Mouse (Mus musculus) thymus, postnatal 4 days (tissue): ENCODE measurements around the gene Cabs1.

ENCODE experiments used
- DNase-seq: peaks from one replicate; pipeline ENCODE4 v3.0.0; 2021

Cabs1 gene

DNA sequence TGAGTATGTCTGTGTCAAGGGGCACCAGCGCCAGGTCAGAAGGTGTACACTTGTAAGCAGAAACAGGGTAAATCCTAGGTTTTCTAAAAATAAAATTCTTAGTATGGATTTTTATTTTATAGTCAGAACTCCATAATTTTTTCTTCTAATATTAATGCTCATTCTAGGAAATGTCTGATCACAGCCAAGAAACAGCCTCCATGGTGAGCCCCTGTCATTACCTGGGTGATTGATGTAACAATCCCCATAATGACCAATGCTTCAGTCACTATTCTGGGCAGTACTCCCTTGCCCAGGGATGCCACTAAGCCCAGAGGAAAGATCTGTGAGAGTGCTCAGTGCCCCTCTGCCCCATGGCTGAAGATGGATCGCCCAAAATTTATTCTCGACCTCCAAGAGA, at the start of gene Cabs1:
TSS of gene Cabs1 (plus strand) at position 301 of the 400 bp plus-strand sequence.
- DNase-seq = no peak

DNA sequence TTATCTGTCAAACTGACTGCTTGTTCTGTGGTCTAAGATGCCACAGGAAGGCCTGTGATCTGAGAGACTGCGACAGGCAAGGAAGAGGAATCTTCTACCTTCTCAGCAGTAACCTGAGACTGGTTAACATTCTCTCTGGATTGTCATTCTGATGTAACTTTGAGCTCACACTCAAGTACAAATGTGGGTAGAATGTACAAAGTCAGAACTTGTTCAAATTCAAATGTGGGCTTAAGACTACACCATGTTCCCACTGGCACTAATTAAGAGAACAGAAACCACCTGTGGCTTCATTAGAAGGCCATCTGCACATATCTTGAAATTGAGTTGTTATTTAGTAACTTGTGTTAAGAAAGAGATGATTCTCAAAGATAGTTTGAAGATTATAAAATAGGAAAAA, 47.6 kb upstream of the Cabs1 start:
- DNase-seq = no peak

DNA sequence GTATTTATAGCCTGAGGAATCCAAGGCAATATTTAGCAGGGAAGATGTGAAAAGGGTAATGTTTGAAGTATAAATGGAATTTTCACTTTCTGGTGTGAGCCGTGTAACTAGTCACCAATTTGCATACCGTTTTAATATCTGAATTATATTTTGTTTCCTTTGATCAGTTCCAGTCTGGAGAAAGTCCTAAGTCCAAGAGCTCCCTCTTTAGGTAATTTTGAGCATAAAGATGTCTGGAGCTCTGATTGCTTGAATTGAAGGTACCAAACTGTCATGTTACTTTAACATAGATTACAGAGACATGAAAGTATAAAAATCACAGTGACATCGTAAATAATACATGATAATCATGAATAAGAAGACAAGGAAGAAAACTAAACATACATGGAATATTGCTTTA, 38.5 kb upstream of the Cabs1 start:
- no peak for DNase-seq

DNA sequence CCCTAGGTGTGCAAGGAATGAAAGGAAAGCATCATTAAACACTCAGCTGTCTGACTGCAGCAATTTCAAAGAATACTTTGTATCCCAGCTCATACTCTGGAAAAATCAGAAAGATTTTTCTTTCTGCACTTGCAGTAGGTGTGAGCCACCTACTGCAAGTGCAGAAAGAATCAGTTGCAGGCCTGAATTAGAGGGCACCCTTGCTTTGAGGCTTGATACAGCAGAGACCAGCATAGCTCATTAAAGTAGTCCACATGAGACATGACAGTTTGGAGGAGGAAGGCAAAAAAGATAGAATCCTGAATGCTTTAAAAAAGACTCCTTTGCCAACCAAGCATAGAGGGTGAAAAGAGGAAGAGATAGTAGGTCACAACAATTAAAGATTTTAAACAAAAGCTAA, 36.7 kb upstream of the Cabs1 start:
- DNase-seq = no peak

DNA sequence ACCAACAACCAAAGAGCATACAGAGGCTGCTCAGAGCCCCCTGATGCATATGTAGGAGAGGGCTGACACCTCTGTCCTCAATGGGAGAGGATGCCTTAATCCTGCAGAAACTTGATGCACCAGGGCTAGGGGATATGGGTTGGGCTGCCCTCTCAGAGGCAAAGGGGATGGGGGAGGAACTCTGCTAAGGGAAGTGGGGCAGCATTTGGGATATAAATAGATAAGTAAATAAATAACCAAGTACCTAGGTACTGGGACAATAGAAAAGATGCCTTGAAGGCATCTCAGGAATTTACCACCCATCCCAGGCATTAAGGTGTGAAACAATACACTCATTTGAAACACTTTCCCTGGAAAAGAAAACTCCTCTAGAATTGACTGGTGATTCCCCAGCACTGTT, 27.4 kb upstream of the Cabs1 start:
- DNase-seq = no peak

DNA sequence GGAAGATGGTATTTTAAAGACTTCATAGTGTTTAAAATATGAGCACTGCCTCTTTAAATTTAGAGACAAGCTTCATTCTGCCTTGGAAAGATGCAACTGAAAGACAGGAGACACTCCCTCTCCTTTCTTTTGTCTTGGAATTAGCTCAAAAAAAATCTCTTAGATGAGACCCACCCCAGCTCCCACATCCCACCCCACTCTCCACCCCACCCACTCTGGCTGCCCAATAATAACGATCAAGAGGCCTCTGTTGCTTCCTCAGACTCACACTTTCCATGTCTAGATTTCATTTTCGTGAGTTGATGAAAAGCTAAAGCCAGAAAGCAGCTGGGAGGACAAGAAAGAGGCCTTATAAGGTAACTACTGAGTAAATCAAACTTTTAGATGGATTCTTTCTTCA, 10.0 kb upstream of the Cabs1 start, which contains the start of the genes 2310003L06Rik and Gm28434:
TSS of gene 2310003L06Rik (plus strand) at position 259 of the 400 bp plus-strand sequence.
TSS of gene Gm28434 (plus strand) at position 317 of the 400 bp plus-strand sequence.
- no peak for DNase-seq

DNA sequence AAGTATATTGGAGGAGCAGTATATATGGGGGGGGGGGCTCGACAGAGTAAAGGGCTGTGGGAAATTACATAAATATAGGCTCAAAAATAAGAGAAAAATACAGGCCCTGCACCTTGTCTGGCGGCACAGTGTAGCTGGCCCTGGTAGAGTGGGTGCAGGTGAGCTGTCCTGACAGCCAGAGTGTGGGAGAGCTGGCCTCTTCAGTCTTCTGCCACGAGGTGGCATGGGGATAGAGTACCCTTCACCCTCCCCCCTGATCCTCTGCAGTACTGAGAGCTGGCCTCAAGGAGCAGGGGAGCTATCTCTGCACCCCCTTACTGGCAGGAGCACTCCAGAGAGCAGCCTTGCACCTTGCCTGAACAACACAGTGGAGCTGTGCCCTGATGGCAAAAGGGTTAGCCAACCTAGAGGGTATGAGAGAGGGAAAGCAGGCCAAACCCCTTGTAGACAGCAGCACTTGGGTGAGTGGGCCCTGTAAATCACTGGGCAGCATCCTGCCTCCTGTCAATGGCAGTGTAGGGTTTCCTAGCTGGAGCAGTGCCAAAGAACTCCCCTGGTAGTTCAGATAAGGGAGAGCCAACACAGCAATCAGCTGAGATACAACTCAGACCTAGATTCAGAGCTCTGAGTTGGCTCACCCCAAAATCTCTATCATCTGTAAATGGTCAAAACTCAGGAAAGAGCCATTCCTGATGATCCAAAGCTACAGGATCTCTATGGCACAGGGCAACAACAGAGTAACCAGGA, 3.4 kb downstream of the Cabs1 start:
- DNase-seq = no peak

DNA sequence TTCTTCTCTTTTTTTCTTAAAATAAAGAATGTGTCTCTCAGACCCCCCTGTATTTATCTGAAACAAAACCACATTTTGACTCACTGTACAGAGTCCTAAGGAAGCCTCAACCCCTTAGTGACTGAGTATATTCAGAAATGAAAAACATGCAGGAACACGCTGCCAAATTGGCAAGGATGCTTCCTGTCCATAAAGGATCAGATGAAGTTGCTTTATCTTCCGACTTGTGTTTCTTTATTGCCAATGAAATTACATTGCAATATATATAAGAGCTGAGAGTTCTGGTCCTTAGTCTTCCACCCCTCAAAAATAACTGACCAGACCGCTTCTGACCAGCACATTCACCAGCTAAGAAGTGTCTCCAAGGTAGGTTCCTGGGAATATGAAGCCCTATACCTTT, 23.0 kb downstream of the Cabs1 start, which contains the start of gene Smr3a:
TSS of gene Smr3a (plus strand) at position 301 of the 400 bp plus-strand sequence.
- DNase-seq = no peak

DNA sequence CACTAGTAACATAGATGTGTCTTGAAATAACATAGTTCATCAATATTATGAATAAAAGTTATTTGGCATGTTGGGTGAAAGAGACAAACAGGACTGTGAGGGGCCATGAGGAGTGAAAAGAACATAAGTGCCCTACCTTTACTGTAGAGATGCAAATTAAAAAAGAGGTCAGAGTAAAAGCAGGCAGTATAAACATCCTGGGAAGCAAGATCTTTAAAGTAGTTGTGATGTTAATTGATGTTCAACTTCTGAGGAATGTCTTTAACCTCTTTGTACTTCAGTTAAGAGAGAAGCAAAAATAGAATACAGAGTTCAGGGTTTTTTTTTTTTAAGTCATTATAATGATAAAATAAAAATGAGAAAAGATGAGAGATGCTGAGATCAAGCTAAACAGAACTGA, 26.0 kb downstream of the Cabs1 start:
- no peak for DNase-seq
